Mouse (Mus musculus) MEL (cell line): ENCODE data around the gene Dnajc10. TPM values are rescaled to one million over a fixed set of nuclear protein-coding genes. Genes with fewer than 3 reads are reported as not detected.

ENCODE experiments used
- DNase-seq: peaks from one replicate; pipeline ENCODE4 v3.0.0; 2011; ENCODE audit warnings: low read depth, low spot score
- H3K27ac ChIP-seq: 2 replicates; pipeline ENCODE4 v1.5.1; 2012; ENCODE audit warnings: low read depth, mild to moderate bottlenecking, control low read depth, low read length, moderate library complexity; ENCODE audit not compliant: control insufficient read depth
- H3K27me3 ChIP-seq, 2 experiments: fragments of 150-350 bp in 1 of 2; sonication (generic) in 1 of 2; 2 replicates each; pipeline ENCODE4 v1.6.1; 2012; ENCODE audit warnings: low read length in 2 of 2, mild to moderate bottlenecking in 2 of 2, improper control_type of control experiment in 1 of 2, moderate library complexity in 1 of 2; ENCODE audit not compliant: insufficient read depth in 2 of 2, control insufficient read depth in 1 of 2
- H3K36me3 ChIP-seq, 2 experiments: 2 replicates each; pipeline ENCODE4 v1.6.1; 2012 to 2014; ENCODE audit warnings: low read length in 2 of 2, improper control_type of control experiment in 1 of 2, inconsistent platforms in 1 of 2, mild to moderate bottlenecking in 1 of 2; ENCODE audit not compliant: insufficient read depth in 2 of 2, control insufficient read depth in 1 of 2
- H3K4me1 ChIP-seq, 2 experiments: fragments of 150-350 bp in 1 of 2; sonication (generic) in 1 of 2; 2 replicates each; pipeline ENCODE4 v1.6.1; 2012; ENCODE audit warnings: low read length in 2 of 2, improper control_type of control experiment in 1 of 2, mild to moderate bottlenecking in 1 of 2; ENCODE audit not compliant: insufficient read depth in 2 of 2, control insufficient read depth in 1 of 2
- H3K4me3 ChIP-seq, 2 experiments: fragments of 150-350 bp in 1 of 2; sonication (generic) in 1 of 2; 2 replicates each; pipeline ENCODE4 v1.5.1; 2012; ENCODE audit warnings: low read depth in 2 of 2, low read length in 2 of 2, mild to moderate bottlenecking in 2 of 2, moderate library complexity in 2 of 2, control low read depth in 1 of 2, improper control_type of control experiment in 1 of 2; ENCODE audit not compliant: control insufficient read depth in 1 of 2, insufficient read depth in 1 of 2
- H3K79me2 ChIP-seq: 2 replicates; pipeline ENCODE4 v1.6.1; 2012; ENCODE audit warnings: mild to moderate bottlenecking, low read length, moderate library complexity; ENCODE audit not compliant: control insufficient read depth, poor library complexity, insufficient read depth
- H3K9ac ChIP-seq: 2 replicates; pipeline ENCODE4 v1.6.1; 2012; ENCODE audit warnings: low read depth, mild to moderate bottlenecking, control low read depth, low read length, moderate library complexity; ENCODE audit not compliant: control insufficient read depth, poor library complexity, severe bottlenecking
- H3K9me3 ChIP-seq: fragments of 150-350 bp; sonication (generic); replicated peaks from 2 replicates; pipeline ENCODE4 v1.6.1; 2012; ENCODE audit warnings: mild to moderate bottlenecking, low read length, improper control_type of control experiment, moderate library complexity; ENCODE audit not compliant: insufficient read depth
- CHD2 ChIP-seq: IDR thresholded peaks from 2 replicates; pipeline ENCODE4 v1.6.1; 2011; ENCODE audit warnings: low read length, improper control_type of control experiment
- ELF1 ChIP-seq: IDR thresholded peaks from 2 replicates; pipeline ENCODE4 v1.6.1; 2014; ENCODE audit warnings: low read depth, mild to moderate bottlenecking, inconsistent platforms, low read length, improper control_type of control experiment, moderate library complexity
- EP300 ChIP-seq, 2 experiments: IDR thresholded peaks; 2 replicates each; pipeline ENCODE4 v1.6.1; 2011; ENCODE audit warnings: improper control_type of control experiment in 2 of 2, low read length in 2 of 2, low read depth in 1 of 2, mild to moderate bottlenecking in 1 of 2
- GATA1 ChIP-seq: IDR thresholded peaks from 2 replicates; pipeline ENCODE4 v1.6.1; 2011; ENCODE audit warnings: low read depth, low read length, improper control_type of control experiment
- JUND ChIP-seq: IDR thresholded peaks from 2 replicates; pipeline ENCODE4 v1.6.1; 2011; ENCODE audit warnings: low read depth, mild to moderate bottlenecking, improper control_type of control experiment, low read length
- MAFK ChIP-seq: IDR thresholded peaks from 2 replicates; pipeline ENCODE4 v1.6.1; 2011; ENCODE audit warnings: low read depth, mild to moderate bottlenecking, low read length, improper control_type of control experiment, borderline replicate concordance
- MAX ChIP-seq: IDR thresholded peaks from 2 replicates; pipeline ENCODE4 v1.6.1; 2011; ENCODE audit warnings: low read length, improper control_type of control experiment
- MEF2A ChIP-seq: IDR thresholded peaks from 2 replicates; pipeline ENCODE4 v1.6.1; 2014; ENCODE audit warnings: low read depth, mild to moderate bottlenecking, inconsistent platforms, low read length, improper control_type of control experiment; ENCODE audit not compliant: poor library complexity, insufficient replicate concordance, severe bottlenecking; ENCODE audit errors: extremely low read depth
- MYB ChIP-seq: IDR thresholded peaks from 2 replicates; pipeline ENCODE4 v1.6.1; 2011; ENCODE audit warnings: mild to moderate bottlenecking, low read depth, low read length, improper control_type of control experiment
- MYC ChIP-seq: IDR thresholded peaks from 2 replicates; pipeline ENCODE4 v1.6.1; 2011; ENCODE audit warnings: low read depth, mild to moderate bottlenecking, low read length, improper control_type of control experiment, moderate library complexity
- NELFE ChIP-seq: IDR thresholded peaks from 2 replicates; pipeline ENCODE4 v1.6.1; 2011; ENCODE audit warnings: low read depth, low read length, improper control_type of control experiment
- POLR2AphosphoS2 ChIP-seq: IDR thresholded peaks from 2 replicates; pipeline ENCODE4 v1.6.1; 2011; ENCODE audit warnings: low read length, improper control_type of control experiment
- POLR2AphosphoS5 ChIP-seq: IDR thresholded peaks from 2 replicates; pipeline ENCODE4 v1.6.1; 2012; ENCODE audit warnings: low read depth, borderline replicate concordance, mild to moderate bottlenecking, inconsistent platforms, low read length, moderate library complexity, mixed read lengths
- RAD21 ChIP-seq: IDR thresholded peaks from 2 replicates; pipeline ENCODE4 v1.6.1; 2011; ENCODE audit warnings: mild to moderate bottlenecking, low read depth, low read length, improper control_type of control experiment
- SMC3 ChIP-seq: IDR thresholded peaks from 2 replicates; pipeline ENCODE4 v1.6.1; 2011; ENCODE audit warnings: low read depth, low read length, improper control_type of control experiment
- TBP ChIP-seq: IDR thresholded peaks from 2 replicates; pipeline ENCODE4 v1.8.0; 2011; ENCODE audit warnings: low read depth, low read length, improper control_type of control experiment
- UBTF ChIP-seq: IDR thresholded peaks from 2 replicates; pipeline ENCODE4 v1.6.1; 2012; ENCODE audit warnings: low read depth, mild to moderate bottlenecking, inconsistent platforms, low read length, improper control_type of control experiment, moderate library complexity, borderline replicate concordance; ENCODE audit not compliant: insufficient read depth
- USF1 ChIP-seq: IDR thresholded peaks from 2 replicates; pipeline ENCODE4 v1.6.1; 2014; ENCODE audit warnings: low read depth, mild to moderate bottlenecking, inconsistent platforms, low read length, improper control_type of control experiment, moderate library complexity
- ZC3H11A ChIP-seq: IDR thresholded peaks from 2 replicates; pipeline ENCODE4 v1.6.1; 2012; ENCODE audit warnings: low read depth, mild to moderate bottlenecking, inconsistent platforms, low read length, improper control_type of control experiment
- ZKSCAN1 ChIP-seq: IDR thresholded peaks from 2 replicates; pipeline ENCODE4 v1.6.1; 2012; ENCODE audit warnings: low read depth, mild to moderate bottlenecking, inconsistent platforms, low read length, improper control_type of control experiment, moderate library complexity
- ZNF384 ChIP-seq: IDR thresholded peaks from 2 replicates; pipeline ENCODE4 v1.6.1; 2012; ENCODE audit warnings: low read depth, mild to moderate bottlenecking, inconsistent platforms, low read length, improper control_type of control experiment
- polyA plus RNA-seq, 2 experiments: library from polyadenylated mRNA; stranded (reverse) in 1 of 2; unstranded in 1 of 2; fragments of >175 nt in 1 of 2; fragments of >200 nt in 1 of 2; gene quantifications; 2 replicates each; pipeline versions ENCODE4 v1.2.1 to v1.2.4; 2012; ENCODE audit warnings: low replicate concordance in 2 of 2, low read depth in 1 of 2; ENCODE audit not compliant: insufficient read length in 2 of 2, insufficient read depth in 1 of 2, missing spikeins in 1 of 2
- total RNA-seq: library from RNA; depleted of rRNA; stranded (reverse); fragments of 300-350 nt; gene quantifications from 2 replicates; pipeline ENCODE4 v1.2.3, GENCODE M21; 2012

The Dnajc10 gene
- total and polyA plus RNA-seq, 3 experiments, result 35.9 to 53.9 (median 51.8) TPM

DNA sequence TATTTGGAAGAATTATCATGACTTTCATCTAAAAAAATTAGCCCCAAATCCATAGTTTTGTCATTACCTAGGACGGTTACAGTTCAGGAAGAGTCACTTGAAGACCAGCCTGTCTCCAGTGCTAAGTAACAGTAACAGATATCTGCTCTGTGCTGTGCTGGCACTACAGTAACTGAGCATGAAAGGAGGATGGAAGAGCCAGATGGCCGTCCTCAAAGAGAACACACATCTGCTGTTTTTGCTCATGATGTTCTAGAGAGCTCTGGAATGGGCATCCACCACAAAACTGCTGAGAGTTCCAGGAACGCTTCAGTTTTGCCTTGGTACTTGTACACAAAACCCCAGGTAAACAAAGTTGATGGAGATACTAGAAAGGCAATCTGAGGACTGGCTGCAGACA lies 73.1 kb downstream of the Dnajc10 start:
- DNase-seq, result no peak

DNA sequence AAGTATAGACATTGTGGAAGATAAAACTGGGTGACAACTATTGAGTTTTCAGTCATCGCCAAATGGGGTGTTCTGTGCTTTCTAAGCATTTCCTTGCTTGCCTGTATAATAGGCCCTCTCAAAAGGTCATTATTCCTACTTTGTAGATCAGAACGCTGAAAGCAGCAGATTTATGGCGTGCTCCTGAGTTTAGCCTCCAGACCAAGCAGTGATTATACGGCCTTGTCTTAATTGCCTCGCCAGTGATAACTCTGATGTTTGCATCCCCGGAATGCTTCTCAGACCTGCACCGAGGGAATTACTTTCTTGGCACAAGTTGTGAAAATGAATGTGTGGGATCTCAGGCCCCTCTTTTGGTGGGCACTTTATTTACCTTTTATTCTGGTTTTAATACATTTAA lies 80.8 kb downstream of the Dnajc10 start:
- Histone ChIP-seq H3K9me3 (no peaks in the 10 kb centered on the region), H3K9ac (no peak overlapping the region), H3K4me3 (no peak overlapping the region), H3K27me3 (peaks cover 0 to 3% of the 10 kb centered on the region in 2 experiments; a peak in 3 of 4 replicates), H3K36me3 (no peaks in the 10 kb centered on the region), H3K79me2 (no peaks in the 10 kb centered on the region), H3K4me1 (no peaks in the 10 kb centered on the region), H3K27ac (no peak overlapping the region)
- DNase-seq, result no peak
- TF ChIP-seq NELFE, result no peak
- TF ChIP-seq ZNF384, result no peak
- no peak for TF ChIP-seq MAFK
- no peak for TF ChIP-seq USF1
- TF ChIP-seq MAX, result no peak
- no peak for TF ChIP-seq ZKSCAN1
- TF ChIP-seq UBTF, result no peak
- TF ChIP-seq JUND, result no peak
- TF ChIP-seq CHD2, result no peak
- no peak for TF ChIP-seq MYC

More for the DNA sequence above, 73.1 kb downstream of the Dnajc10 start:
- no peaks in the 10 kb centered on the region for H3K9me3 ChIP-seq
- no peak overlapping the region for H3K9ac ChIP-seq
- peaks cover 0 to 3% of the 10 kb centered on the region in 2 experiments; a peak in 1 of 4 replicates for H3K27me3 ChIP-seq
- no peaks in the 10 kb centered on the region for H3K36me3 ChIP-seq
- no peak overlapping the region for H3K27ac ChIP-seq
- no peaks in the 10 kb centered on the region for H3K79me2 ChIP-seq
- H3K4me1 ChIP-seq, result no peaks in the 10 kb centered on the region
- no peak overlapping the region for H3K4me3 ChIP-seq
- TF ChIP-seq GATA1 (no peak), SMC3 (no peak), MAX (no peak), NELFE (no peak), RAD21 (no peak), MEF2A (no peak), JUND (no peak), EP300 (IDR thresholded peaks at IDR 0.05; ENCODE audit: low read depth in 1 of 2, low read length in 2 of 2) (no peak), ELF1 (no peak), MYB (no peak), TBP (no peak), ZC3H11A (no peak), POLR2AphosphoS2 (no peak), ZKSCAN1 (no peak), POLR2AphosphoS5 (no peak)
